Mouse (Mus musculus) limb, embryonic 12.5 days (tissue): Measurements from ENCODE around the gene Stard10. TPM values are rescaled to one million over a fixed set of nuclear protein-coding genes. Genes with fewer than 3 reads are reported as not detected.

Experiments used
- ATAC-seq: fragments of 200-750 bp; cut with Nextera tagmentation; 2 replicates; pipeline ENCODE4 v1.8.0; 2017; ENCODE audit warnings: low read depth, moderate TSS enrichment; ENCODE audit not compliant: insufficient number of reproducible peaks, insufficient read depth, low FRiP score, low TSS enrichment
- H3K27ac ChIP-seq: fragments of 300-500 bp; sonication (generic); 2 replicates; pipeline ENCODE4 v1.5.1; 2016; ENCODE audit warnings: mild to moderate bottlenecking, moderate library complexity
- H3K27me3 ChIP-seq: fragments of 300-500 bp; sonication (generic); 2 replicates; pipeline ENCODE4 v1.6.1; 2016; ENCODE audit warnings: mild to moderate bottlenecking, moderate library complexity
- H3K36me3 ChIP-seq: fragments of 300-500 bp; sonication (generic); 2 replicates; pipeline ENCODE4 v1.6.1; 2016; ENCODE audit warnings: mild to moderate bottlenecking, moderate library complexity
- H3K4me1 ChIP-seq: fragments of 300-500 bp; sonication (generic); replicated peaks from 2 replicates; pipeline ENCODE4 v1.6.1; 2016
- H3K4me2 ChIP-seq: fragments of 300-500 bp; sonication (generic); 2 replicates; pipeline ENCODE4 v1.6.1; 2016; ENCODE audit warnings: mild to moderate bottlenecking, moderate library complexity
- H3K4me3 ChIP-seq: fragments of 300-500 bp; sonication (generic); replicated peaks from 2 replicates; pipeline ENCODE4 v1.5.1; 2016; ENCODE audit warnings: mild to moderate bottlenecking
- H3K9ac ChIP-seq: fragments of 300-500 bp; sonication (generic); replicated peaks from 2 replicates; pipeline ENCODE4 v1.6.1; 2016; ENCODE audit warnings: mild to moderate bottlenecking, moderate library complexity
- H3K9me3 ChIP-seq: fragments of 300-500 bp; sonication (generic); 2 replicates; pipeline ENCODE4 v1.6.1; 2016; ENCODE audit warnings: mild to moderate bottlenecking, moderate library complexity
- WGBS: fragments of 180-500 bp; shearing (Covaris S2); methylation state at CpG from one replicate; pipeline ENCODE4 v1.1.7; 2016; 5-methylcytosine and 5-hydroxymethylcytosine counted together
- polyA plus RNA-seq: library from polyadenylated mRNA; unstranded; fragments of >200 nt; fragmentation: Nextera tagmentation; extraction: Ambion mirVana; gene quantifications from 2 replicates; pipeline ENCODE4 v1.2.1, GENCODE M21; 2016

Gene Stard10
- polyA plus RNA-seq, 1 experiment from 2014 or later, result 17.8 TPM

- peak overlapping the region; percentile 95 for H3K4me2 ChIP-seq
- H3K36me3 ChIP-seq, result 0 out of 2 replicates have a peak, but pooled peaks cover 1% of the 10 kb centered on the region
- H3K9me3 ChIP-seq, result no peaks in the 10 kb centered on the region
- peaks cover 14% of the 10 kb centered on the region for H3K27me3 ChIP-seq
- H3K27ac ChIP-seq, result no peak overlapping the region
- WGBS, result 34% methylated on average over 2 of the region's 2 CpGs
- ATAC-seq, result no peak
- no peak overlapping the region; the same call in 1 of the 2 replicates for H3K9ac ChIP-seq
- H3K4me1 ChIP-seq, result peaks cover 41% of the 10 kb centered on the region
- H3K4me3 ChIP-seq, result no peak overlapping the region
Measured at GRCm38 (mm10) chr7:101349861-101350260, 33.0 kb downstream of the Stard10 start.

GRCm38 (mm10) chr7:101352404-101352803 lies 35.5 kb downstream of the Stard10 start:
- Histone ChIP-seq H3K36me3 (no peaks in the 10 kb centered on the region), H3K4me1 (peaks cover 44% of the 10 kb centered on the region), H3K27ac (no peak overlapping the region), H3K9ac (no peak overlapping the region), H3K27me3 (peaks cover 14% of the 10 kb centered on the region), H3K4me2 (no peak overlapping the region), H3K4me3 (no peak overlapping the region), H3K9me3 (no peaks in the 10 kb centered on the region)
- no peak for ATAC-seq
- WGBS, result 81% methylated on average over 4 of the region's 4 CpGs

GRCm38 (mm10) chr7:101354423-101354822 lies 37.5 kb downstream of the Stard10 start:
- WGBS, result 73% methylated on average over 5 of the region's 5 CpGs
- no peak overlapping the region for H3K9ac ChIP-seq
- H3K9me3 ChIP-seq, result no peaks in the 10 kb centered on the region
- no peak overlapping the region for H3K27ac ChIP-seq
- no peaks in the 10 kb centered on the region for H3K36me3 ChIP-seq
- H3K4me3 ChIP-seq, result no peak overlapping the region
- H3K27me3 ChIP-seq, result peaks cover 4% of the 10 kb centered on the region; the same call in 1 of the 2 replicates
- no peak for ATAC-seq
- no peak overlapping the region for H3K4me2 ChIP-seq
- peaks cover 29% of the 10 kb centered on the region for H3K4me1 ChIP-seq

GRCm38 (mm10) chr7:101355551-101356100 lies 38.7 kb downstream of the Stard10 start:
- WGBS, result 89% methylated on average over 6 of the region's 6 CpGs
- Histone ChIP-seq H3K9me3 (no peaks in the 10 kb centered on the region), H3K9ac (no peak overlapping the region), H3K36me3 (no peaks in the 10 kb centered on the region), H3K27ac (no peak overlapping the region), H3K4me1 (peaks cover 24% of the 10 kb centered on the region), H3K4me3 (no peak overlapping the region), H3K4me2 (no peak overlapping the region), H3K27me3 (no peaks in the 10 kb centered on the region)
- ATAC-seq, result no peak

- 58% methylated on average over 3 of the region's 3 CpGs for WGBS
- ATAC-seq, result no peak
- Histone ChIP-seq H3K4me1 (peaks cover 36% of the 10 kb centered on the region), H3K27ac (no peak overlapping the region), H3K9me3 (no peaks in the 10 kb centered on the region), H3K9ac (0 out of 2 replicates have a peak overlapping the region, but pooled peaks have one; percentile 5), H3K4me3 (no peak overlapping the region), H3K36me3 (no peaks in the 10 kb centered on the region), H3K4me2 (no peak overlapping the region), H3K27me3 (no peaks in the 10 kb centered on the region)
Measured at GRCm38 (mm10) chr7:101356868-101357267, 40.0 kb downstream of the Stard10 start.

GRCm38 (mm10) chr7:101360406-101360805 lies 43.5 kb downstream of the Stard10 start:
- H3K36me3 ChIP-seq, result no peaks in the 10 kb centered on the region
- no peak overlapping the region for H3K27ac ChIP-seq
- H3K4me2 ChIP-seq, result no peak overlapping the region
- H3K4me1 ChIP-seq, result peaks cover 27% of the 10 kb centered on the region
- WGBS, result 64% methylated on average over 3 of the region's 3 CpGs
- ATAC-seq, result no peak
- H3K4me3 ChIP-seq, result no peak overlapping the region
- H3K9ac ChIP-seq, result no peak overlapping the region
- no peaks in the 10 kb centered on the region for H3K9me3 ChIP-seq
- H3K27me3 ChIP-seq, result no peaks in the 10 kb centered on the region

- Histone ChIP-seq H3K4me3 (no peak overlapping the region), H3K4me2 (no peak overlapping the region), H3K9me3 (no peaks in the 10 kb centered on the region), H3K36me3 (no peaks in the 10 kb centered on the region), H3K9ac (no peak overlapping the region), H3K27ac (0 out of 2 replicates have a peak overlapping the region, but pooled peaks have one; percentile 47), H3K27me3 (no peaks in the 10 kb centered on the region), H3K4me1 (peaks cover 27% of the 10 kb centered on the region)
- no peak for ATAC-seq
- WGBS, result 78% methylated on average over 4 of the region's 4 CpGs
Measured at GRCm38 (mm10) chr7:101361021-101361420, 44.1 kb downstream of the Stard10 start.

- no peak overlapping the region for H3K27ac ChIP-seq
- H3K27me3 ChIP-seq, result no peaks in the 10 kb centered on the region
- H3K36me3 ChIP-seq, result no peaks in the 10 kb centered on the region
- WGBS, result 56% methylated on average over 4 of the region's 4 CpGs
- no peak overlapping the region for H3K4me3 ChIP-seq
- ATAC-seq, result no peak
- peaks cover 20% of the 10 kb centered on the region for H3K4me1 ChIP-seq
- H3K9me3 ChIP-seq, result no peaks in the 10 kb centered on the region
- H3K4me2 ChIP-seq, result no peak overlapping the region
- H3K9ac ChIP-seq, result no peak overlapping the region
Measured at GRCm38 (mm10) chr7:101361767-101362166, 44.9 kb downstream of the Stard10 start.

GRCm38 (mm10) chr7:101362791-101363191 lies 45.9 kb downstream of the Stard10 start:
- Histone ChIP-seq H3K27me3 (no peaks in the 10 kb centered on the region), H3K27ac (no peak overlapping the region), H3K9ac (no peak overlapping the region), H3K9me3 (no peaks in the 10 kb centered on the region), H3K4me1 (peaks cover 15% of the 10 kb centered on the region), H3K36me3 (no peaks in the 10 kb centered on the region), H3K4me3 (no peak overlapping the region), H3K4me2 (no peak overlapping the region)
- 67% methylated on average over 5 of the region's 5 CpGs for WGBS
- ATAC-seq, result no peak

- H3K9ac ChIP-seq, result no peak overlapping the region
- H3K27me3 ChIP-seq, result no peaks in the 10 kb centered on the region
- 81% methylated on average over 5 of the region's 5 CpGs for WGBS
- H3K36me3 ChIP-seq, result no peaks in the 10 kb centered on the region
- no peak overlapping the region for H3K4me2 ChIP-seq
- no peaks in the 10 kb centered on the region for H3K9me3 ChIP-seq
- no peak overlapping the region for H3K4me3 ChIP-seq
- H3K4me1 ChIP-seq, result peaks cover 20% of the 10 kb centered on the region
- no peak overlapping the region for H3K27ac ChIP-seq
- no peak for ATAC-seq
Measured at GRCm38 (mm10) chr7:101363914-101364313, 47.0 kb downstream of the Stard10 start.

GRCm38 (mm10) chr7:101367901-101368852 lies 51.3 kb downstream of the Stard10 start:
- 58% methylated on average over 11 of the region's 11 CpGs for WGBS

More at GRCm38 (mm10) chr7:101367901-101368852, 51.3 kb downstream of the Stard10 start:
- Histone ChIP-seq H3K27me3 (no peaks in the 10 kb centered on the region), H3K4me1 (peaks cover 4% of the 10 kb centered on the region; the same call in 1 of the 2 replicates), H3K4me3 (no peak overlapping the region), H3K4me2 (no peak overlapping the region), H3K36me3 (no peaks in the 10 kb centered on the region), H3K9me3 (no peaks in the 10 kb centered on the region), H3K9ac (no peak overlapping the region), H3K27ac (no peak overlapping the region)
- ATAC-seq, result no peak
